Mouse (Mus musculus) adrenal gland, postnatal 14 days (tissue): ENCODE measurements at regions not wholly inside any gene's neighbourhood (a gene's known extent, or its start where the extent isn't known, plus 50 kb on each side); places are given as distances from the start of the nearest gene placed in this dataset.
"Not testable (repeated sequence)": the region's sequence is repeated elsewhere in the genome, so short reads cannot be mapped to it uniquely, and the experiment has no call there.

Experiments used
- DNase-seq: peaks from one replicate; pipeline ENCODE4 v3.0.0; 2021; ENCODE audit warnings: mixed read lengths

DNA sequence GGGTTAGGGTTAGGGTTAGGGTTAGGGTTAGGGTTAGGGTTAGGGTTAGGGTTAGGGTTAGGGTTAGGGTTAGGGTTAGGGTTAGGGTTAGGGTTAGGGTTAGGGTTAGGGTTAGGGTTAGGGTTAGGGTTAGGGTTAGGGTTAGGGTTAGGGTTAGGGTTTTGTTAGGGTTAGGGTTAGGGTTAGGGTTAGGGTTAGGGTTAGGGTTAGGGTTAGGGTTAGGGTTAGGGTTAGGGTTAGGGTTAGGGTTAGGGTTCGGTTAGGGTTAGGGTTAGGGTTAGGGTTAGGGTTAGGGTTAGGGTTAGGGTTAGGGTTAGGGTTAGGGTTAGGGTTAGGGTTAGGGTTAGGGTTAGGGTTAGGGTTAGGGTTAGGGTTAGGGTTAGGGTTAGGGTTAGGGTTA is 124.7 kb upstream of the Fgf14 start:
- DNase-seq, result not testable (repeated sequence)

DNA sequence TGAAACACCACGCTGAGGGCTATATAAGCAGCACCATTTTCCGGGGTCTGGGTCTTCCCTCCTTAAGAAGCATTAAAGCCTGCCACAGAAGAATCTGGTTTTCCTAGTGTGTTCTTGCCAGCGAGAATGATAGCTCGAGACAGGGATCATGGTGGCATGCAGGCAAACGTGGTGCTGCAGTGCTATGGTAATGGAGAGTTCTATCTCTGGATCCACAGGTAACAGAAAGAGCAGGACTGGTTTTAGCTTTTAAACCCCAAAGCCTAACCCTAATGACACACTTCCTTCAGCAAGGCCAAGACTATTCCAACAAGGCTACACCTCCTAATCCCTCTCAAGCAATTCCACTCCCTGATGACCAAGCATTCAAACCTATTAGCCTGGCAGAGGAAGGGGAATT is 123.5 kb upstream of the Fgf14 start:
- DNase-seq, result no peak

DNA sequence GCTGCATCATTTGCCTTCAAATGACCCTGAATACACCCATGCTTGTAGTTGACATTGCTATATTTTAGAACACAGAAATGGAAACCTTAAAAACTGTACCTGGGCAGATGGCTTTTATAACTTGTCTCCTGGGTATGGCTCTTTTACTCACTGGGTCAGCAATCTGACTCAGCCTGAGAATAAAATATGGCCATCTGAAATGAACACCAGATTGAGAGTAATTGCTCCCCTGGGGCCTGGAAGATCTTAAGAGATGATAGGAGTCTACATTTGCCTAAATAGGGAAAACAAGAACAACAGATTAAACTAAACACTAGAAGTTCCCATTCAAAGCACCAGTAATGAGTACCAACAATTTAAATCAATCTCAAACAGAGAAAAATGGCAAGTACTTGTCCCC is 98.5 kb upstream of the Fgf14 start:
- no peak for DNase-seq

GRCm38 (mm10) chr14:124767996-124768395 is 91.1 kb upstream of the Fgf14 start:
- DNase-seq, result peak; percentile 8

DNA sequence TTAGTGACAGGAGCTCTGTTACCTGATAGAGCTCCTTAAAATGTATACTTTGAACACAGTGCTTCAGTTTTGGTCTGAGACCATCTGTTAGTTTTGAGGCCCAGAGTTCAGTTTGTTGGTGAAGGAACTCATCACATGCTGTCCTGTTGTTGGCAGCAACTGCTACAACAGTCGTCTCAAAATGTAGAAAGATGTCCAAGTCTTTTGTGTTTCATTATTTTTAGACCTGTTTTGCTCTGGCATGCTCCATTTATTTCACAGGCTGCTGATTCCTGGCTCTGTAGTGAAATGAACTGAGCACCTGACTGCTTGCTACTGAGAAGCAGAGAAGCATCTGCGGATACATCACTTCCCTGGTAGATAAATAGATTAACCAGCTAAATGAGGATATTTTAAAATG is 90.3 kb upstream of the Fgf14 start:
- DNase-seq, result no peak

DNA sequence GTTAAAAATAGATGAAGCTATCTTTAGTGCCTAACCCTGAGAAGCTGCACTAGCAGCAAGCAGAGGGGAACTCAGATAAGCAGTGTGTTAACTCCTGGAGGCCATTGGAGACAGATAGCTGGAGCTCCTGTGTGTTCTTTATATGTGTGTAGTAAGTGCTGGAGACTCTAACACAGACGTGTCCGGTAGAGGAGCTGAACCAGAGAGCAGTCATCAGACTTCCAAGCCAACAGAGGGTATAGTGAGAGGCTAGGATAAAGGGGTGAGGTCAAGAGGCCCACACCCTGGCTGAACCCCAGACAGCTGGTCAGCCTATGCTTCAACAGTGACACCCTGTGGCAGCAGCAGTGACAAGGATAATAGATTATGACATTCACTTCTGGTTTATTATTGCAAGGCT is 65.6 kb upstream of the Fgf14 start:
- peak; percentile 19 for DNase-seq
